Mouse (Mus musculus) C2C12 (cell line): ENCODE measurements around the gene Tnfrsf8. TPM values are rescaled to one million over a fixed set of nuclear protein-coding genes. Genes with fewer than 3 reads are reported as not detected.

ENCODE experiments used
- H3K27me3 ChIP-seq: one replicate; pipeline ENCODE4 v1.6.1; 2011; ENCODE audit not compliant: control insufficient read depth, insufficient read depth, insufficient read length
- H3K36me3 ChIP-seq: one replicate; pipeline ENCODE4 v1.6.1; 2011; ENCODE audit not compliant: control insufficient read depth, insufficient read depth
- H3K4me3 ChIP-seq: one replicate; pipeline ENCODE4 v1.5.1; 2011; ENCODE audit warnings: mild to moderate bottlenecking, control low read depth; ENCODE audit not compliant: poor library complexity, insufficient read depth, severe bottlenecking
- H3K79me2 ChIP-seq: one replicate; pipeline ENCODE4 v1.6.1; 2011; ENCODE audit not compliant: control insufficient read depth, insufficient read depth
- H3K79me3 ChIP-seq: one replicate; pipeline ENCODE4 v1.6.1; 2011; ENCODE audit warnings: low read depth, control low read depth
- H3ac ChIP-seq: one replicate; pipeline ENCODE3; 2011; ENCODE audit warnings: low read depth; ENCODE audit not compliant: control insufficient read depth, insufficient read length
- CEBPB ChIP-seq: IDR thresholded peaks from one replicate; pipeline ENCODE4 v1.6.1; 2011; ENCODE audit warnings: low read depth, mild to moderate bottlenecking, control low read depth, moderate library complexity
- CTCF ChIP-seq: IDR thresholded peaks from one replicate; pipeline ENCODE4 v1.5.1; 2011; ENCODE audit not compliant: control insufficient read depth, insufficient read depth, insufficient read length
- FOSL1 ChIP-seq: IDR thresholded peaks from one replicate; pipeline ENCODE4 v1.8.0; 2011; ENCODE audit warnings: mild to moderate bottlenecking, low read length; ENCODE audit not compliant: poor library complexity, insufficient read depth, severe bottlenecking
- MAX ChIP-seq: IDR thresholded peaks from one replicate; pipeline ENCODE4 v1.6.1; 2011; ENCODE audit warnings: mild to moderate bottlenecking, control low read depth
- MYOD1 ChIP-seq: IDR thresholded peaks from one replicate; pipeline ENCODE4 v1.6.1; 2011; ENCODE audit warnings: low read depth; ENCODE audit not compliant: control insufficient read depth, insufficient read length
- MYOG ChIP-seq: IDR thresholded peaks from one replicate; pipeline ENCODE4 v1.6.1; 2011; ENCODE audit not compliant: control insufficient read depth, insufficient read length; ENCODE audit errors: extremely low read depth
- USF1 ChIP-seq: IDR thresholded peaks from one replicate; pipeline ENCODE4 v1.6.1; 2011; ENCODE audit warnings: low read depth, mild to moderate bottlenecking, control low read depth, moderate library complexity
- polyA plus RNA-seq: library from polyadenylated mRNA; unstranded; fragments of >200 nt; fragmentation: generic; extraction: Trizol; gene quantifications from one replicate; pipeline ENCODE4 v1.2.1, GENCODE M21; 2012; ENCODE audit warnings: missing spikeins

Tnfrsf8 gene
- polyA plus RNA-seq, 1 experiment: not detected

DNA sequence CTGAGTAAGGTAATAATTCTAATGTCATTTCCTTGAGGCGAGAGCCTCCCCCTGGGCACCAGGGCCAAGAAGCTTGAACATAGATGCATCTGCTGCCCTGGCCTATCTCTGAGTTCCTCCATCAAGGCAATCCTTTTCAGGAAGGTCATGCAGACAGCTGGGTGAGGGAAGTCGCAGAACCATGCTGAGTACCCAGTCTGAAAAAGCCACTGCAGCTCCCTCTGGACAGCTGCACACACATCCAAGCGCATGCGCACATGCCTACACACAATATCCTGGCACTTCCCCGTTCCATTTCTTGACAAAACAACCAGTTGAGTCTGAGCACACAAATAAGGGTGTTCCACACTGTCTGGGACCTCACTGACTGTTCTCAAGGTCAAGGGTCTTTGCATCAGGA is 83.2 kb downstream of the Tnfrsf8 start:
- H3K4me3 ChIP-seq: no peak overlapping the region
- TF ChIP-seq CEBPB (no peak), CTCF (no peak), MAX (no peak), FOSL1 (no peak)
- H3K79me2 ChIP-seq: peaks cover 85% of the 10 kb centered on the region
- peaks cover 39% of the 10 kb centered on the region for H3K79me3 ChIP-seq
- H3K27me3 ChIP-seq: no peaks in the 10 kb centered on the region
- H3K36me3 ChIP-seq: peaks cover 34% of the 10 kb centered on the region
- H3ac ChIP-seq: no peak overlapping the region

DNA sequence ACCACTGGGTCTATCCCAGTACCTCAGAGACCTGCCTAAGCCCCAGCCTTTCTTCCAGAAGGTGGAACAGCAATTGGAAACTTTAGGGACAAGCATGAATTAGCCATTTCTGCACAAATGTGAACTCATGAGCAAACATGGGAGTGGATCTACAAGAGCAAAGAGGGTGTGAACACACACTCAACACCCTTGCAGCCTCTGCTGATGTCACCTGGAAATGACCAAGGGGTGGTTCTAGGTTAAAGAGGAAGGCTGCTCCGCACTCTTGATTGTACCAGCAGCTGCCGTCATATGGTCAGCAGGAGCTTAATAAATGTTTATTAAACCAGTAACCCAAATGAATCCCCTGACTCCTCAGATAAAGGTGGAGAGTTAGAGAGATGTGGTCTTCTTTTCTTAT is 84.3 kb downstream of the Tnfrsf8 start:
- Histone ChIP-seq H3ac (no peak overlapping the region), H3K27me3 (no peaks in the 10 kb centered on the region), H3K79me3 (peaks cover 30% of the 10 kb centered on the region), H3K79me2 (peaks cover 74% of the 10 kb centered on the region), H3K36me3 (peaks cover 26% of the 10 kb centered on the region), H3K4me3 (no peak overlapping the region)
- no peak for TF ChIP-seq FOSL1

GRCm38 (mm10) chr4:145229524-145230163 is 85.3 kb downstream of the Tnfrsf8 start:
- Histone ChIP-seq H3K36me3 (peaks cover 35% of the 10 kb centered on the region), H3K27me3 (no peaks in the 10 kb centered on the region), H3K4me3 (no peak overlapping the region), H3K79me2 (peaks cover 64% of the 10 kb centered on the region), H3ac (no peak overlapping the region), H3K79me3 (peaks cover 26% of the 10 kb centered on the region)
- TF ChIP-seq MAX (no peak), USF1 (peak; percentile 52)

DNA sequence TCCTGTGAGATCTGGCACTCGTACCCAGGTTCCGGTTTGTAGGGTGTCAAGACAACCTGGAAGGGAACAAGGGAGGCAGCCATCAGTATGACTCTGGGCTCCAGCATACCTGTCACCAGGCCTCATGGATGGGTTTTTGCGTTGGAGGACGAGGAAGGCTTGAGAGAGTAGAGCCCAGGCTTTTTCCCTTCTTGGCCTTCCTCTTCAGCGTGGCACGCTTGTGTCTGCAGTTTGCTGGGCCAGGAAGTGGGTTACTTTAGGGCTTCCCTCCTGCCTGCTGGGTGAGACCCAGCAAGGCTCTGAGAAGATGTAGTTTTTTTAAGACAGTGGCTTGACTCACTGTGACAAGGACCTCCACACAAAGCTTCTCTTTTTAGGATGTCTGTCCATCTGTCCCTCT is 85.9 kb downstream of the Tnfrsf8 start:
- no peak overlapping the region for H3K4me3 ChIP-seq
- TF ChIP-seq CTCF (no peak), FOSL1 (no peak), MAX (no peak), USF1 (no peak)
- peaks cover 23% of the 10 kb centered on the region for H3K79me3 ChIP-seq
- H3K79me2 ChIP-seq: peaks cover 58% of the 10 kb centered on the region
- peaks cover 41% of the 10 kb centered on the region for H3K36me3 ChIP-seq
- no peak overlapping the region for H3ac ChIP-seq
- H3K27me3 ChIP-seq: no peaks in the 10 kb centered on the region

- H3K4me3 ChIP-seq: no peak overlapping the region
- H3ac ChIP-seq: no peak overlapping the region
- peaks cover 2% of the 10 kb centered on the region for H3K79me3 ChIP-seq
- H3K79me2 ChIP-seq: peaks cover 19% of the 10 kb centered on the region
- H3K27me3 ChIP-seq: no peaks in the 10 kb centered on the region
- TF ChIP-seq CEBPB (no peak), MYOG (no peak), MAX (no peak), CTCF (no peak), USF1 (no peak), FOSL1 (no peak), MYOD1 (no peak)
- H3K36me3 ChIP-seq: peaks cover 57% of the 10 kb centered on the region
Observed at GRCm38 (mm10) chr4:145224613-145225012, 90.4 kb downstream of the Tnfrsf8 start.

GRCm38 (mm10) chr4:145222064-145222463 is 92.9 kb downstream of the Tnfrsf8 start:
- H3ac ChIP-seq: no peak overlapping the region
- no peaks in the 10 kb centered on the region for H3K27me3 ChIP-seq
- H3K79me2 ChIP-seq: no peaks in the 10 kb centered on the region
- H3K79me3 ChIP-seq: peaks cover 1% of the 10 kb centered on the region
- no peak overlapping the region for H3K4me3 ChIP-seq
- no peak for TF ChIP-seq CTCF
- no peak for TF ChIP-seq CEBPB
- no peak for TF ChIP-seq MYOG
- no peak for TF ChIP-seq FOSL1
- no peak for TF ChIP-seq MYOD1
- TF ChIP-seq MAX: no peak
- no peak for TF ChIP-seq USF1
- H3K36me3 ChIP-seq: peaks cover 52% of the 10 kb centered on the region
